Mouse (Mus musculus) liver, embryonic 14.5 days (tissue): Measurements from ENCODE around the gene Rtel1.

ENCODE experiments used
- CTCF ChIP-seq: IDR thresholded peaks from 2 replicates; pipeline ENCODE4 v1.5.1; 2016; ENCODE audit warnings: antibody characterized with exemption, low read depth, control low read depth
- EP300 ChIP-seq: IDR thresholded peaks from 2 replicates; pipeline ENCODE4 v1.6.1; 2016; ENCODE audit warnings: antibody characterized with exemption, low read depth

- TF ChIP-seq CTCF (no peak), EP300 (no peak)
These were observed 77.7 kb downstream of the Rtel1 start for GRCm38 (mm10) chr2:181397207-181397761.
